Mouse (Mus musculus): ENCODE data around the gene 1700016D06Rik.
"Not testable (repeated sequence)": the region's sequence is repeated elsewhere in the genome, so short reads cannot be mapped to it uniquely, and the experiment has no call there.

Gene 1700016D06Rik

DNA sequence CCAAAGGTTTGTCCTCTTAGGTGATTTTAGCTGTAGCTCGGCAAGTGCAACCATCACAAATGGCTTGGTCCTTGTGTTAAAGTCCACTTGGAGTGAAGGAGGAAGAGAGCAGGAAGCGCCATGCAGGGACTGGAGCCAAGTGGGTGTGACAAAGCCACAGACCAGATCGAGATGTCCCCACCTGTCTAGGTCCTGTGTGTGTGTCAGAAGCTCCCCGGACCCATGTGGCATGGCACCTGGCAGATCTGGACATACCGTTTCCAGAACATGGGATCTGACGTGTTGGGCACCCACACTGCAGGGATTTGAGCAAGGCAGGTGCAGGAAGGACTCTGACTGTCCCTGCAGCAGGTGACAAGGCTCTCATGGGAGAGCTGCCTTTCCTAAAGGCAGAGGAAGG is 565 bp upstream of the 1700016D06Rik start:
- DNase-seq, result peak; percentile 27 to 57

DNA sequence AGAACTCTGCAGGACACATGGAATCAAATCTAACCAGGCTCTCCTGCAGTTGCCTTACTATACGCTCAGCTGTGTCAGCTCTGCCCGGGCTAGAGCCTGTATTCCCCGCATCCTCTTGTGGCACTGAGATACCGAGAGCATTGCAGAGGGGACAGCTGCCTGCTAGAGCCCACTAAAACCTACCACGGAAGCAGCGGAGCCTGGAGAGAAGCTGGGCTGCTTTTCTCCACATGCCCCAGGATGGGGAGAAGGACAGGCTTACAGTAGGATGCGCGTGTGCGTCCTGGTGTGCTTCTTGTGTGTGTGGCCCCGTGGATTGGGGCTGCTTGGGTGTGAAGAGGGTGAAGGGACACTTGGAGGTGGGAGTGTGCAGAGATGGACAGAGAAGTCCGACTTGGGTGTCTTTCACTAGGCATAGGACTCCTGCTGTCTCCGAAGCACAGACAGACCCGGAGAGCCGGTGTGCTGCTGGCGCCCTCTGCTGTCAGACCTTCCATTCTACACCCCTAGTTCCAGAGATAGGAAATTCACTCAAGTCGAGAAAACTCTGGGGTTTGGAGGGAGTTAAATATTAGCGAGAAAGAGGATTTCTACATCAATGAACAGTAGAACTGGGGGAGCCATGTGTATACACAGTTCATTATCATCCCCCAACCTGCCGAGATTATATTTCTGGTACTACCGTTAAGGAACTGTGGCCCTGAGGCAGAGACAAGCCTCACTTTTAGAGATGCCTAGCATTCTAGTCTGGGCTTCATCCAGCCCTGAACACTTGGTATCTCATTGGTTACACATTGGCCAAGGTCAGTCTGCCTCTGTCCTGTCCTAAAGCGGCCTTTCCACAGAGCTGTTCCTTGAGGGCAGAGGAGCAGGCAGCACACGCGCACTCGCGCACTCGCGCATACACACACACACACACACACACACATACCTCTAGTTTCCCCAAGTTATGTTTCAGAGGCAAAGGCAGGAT is 517 bp downstream of the 1700016D06Rik start:
- DNase-seq, result peak; percentile 79 to 90

DNA sequence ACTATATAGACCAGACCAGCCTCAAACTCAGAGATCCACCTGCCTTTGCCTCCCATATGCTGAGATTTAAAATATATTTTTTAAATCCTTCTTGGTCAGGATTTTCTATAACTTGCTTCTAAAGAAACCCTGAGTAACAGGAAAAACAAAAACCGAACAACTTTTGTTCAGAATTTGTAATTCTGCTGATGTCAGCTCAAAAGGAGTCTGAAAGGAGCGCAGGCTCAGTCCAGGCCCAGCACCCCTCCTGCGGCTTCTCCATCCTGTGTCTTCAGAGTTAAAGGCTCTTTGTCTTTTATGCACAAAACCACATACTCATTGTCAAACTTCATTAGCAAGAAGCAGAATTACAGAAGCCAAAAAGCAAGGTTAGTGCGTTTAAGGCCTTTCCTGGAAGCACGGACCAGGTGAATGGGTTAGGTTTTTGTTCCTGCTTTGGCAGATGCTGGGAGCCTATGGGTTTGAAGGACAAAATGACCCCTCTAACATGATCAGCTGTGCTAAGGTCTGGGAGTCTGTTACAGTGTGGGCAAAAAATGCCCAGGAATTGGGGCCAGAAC is 1.3 kb downstream of the 1700016D06Rik start:
- no peak for DNase-seq

DNA sequence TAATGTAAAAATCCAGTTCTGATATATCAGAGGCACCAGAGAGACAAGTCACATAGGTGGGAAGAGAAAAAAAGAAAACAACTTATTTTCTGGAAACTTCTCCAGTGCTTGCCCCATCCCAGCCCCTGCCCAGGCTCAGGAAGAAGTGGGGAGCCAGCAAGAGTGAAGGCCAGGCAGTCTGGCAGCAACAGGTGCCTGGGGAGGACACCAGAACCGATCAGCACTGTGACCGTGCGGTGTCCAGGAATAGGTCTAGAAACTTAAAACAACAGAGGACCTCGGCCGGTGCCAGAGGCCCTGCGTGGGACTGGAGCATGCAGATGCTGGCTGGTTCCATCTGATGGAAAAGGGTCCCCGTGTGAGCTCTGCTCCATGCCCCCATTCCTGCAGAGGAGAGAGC is 3.4 kb downstream of the 1700016D06Rik start:
- DNase-seq, result no peak

DNA sequence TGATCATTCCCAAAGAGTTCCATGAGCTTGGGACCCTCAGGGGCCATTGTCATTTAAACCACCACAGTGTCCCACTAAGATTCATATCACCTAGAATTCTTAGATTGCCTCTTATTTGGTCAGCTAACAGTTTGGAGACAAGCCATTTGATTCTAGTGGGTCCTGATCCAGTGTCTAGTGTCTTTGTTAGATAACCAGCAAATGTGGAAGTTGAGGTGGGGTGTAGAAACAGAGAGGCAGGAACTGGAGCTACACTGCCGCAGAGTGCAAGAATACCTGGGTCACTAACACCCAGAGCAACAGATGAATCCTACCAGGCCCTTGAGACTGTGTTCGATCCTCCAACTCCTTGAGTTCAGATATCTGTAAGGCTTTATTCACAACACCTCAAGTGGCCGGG is 4.7 kb downstream of the 1700016D06Rik start:
- no peak for DNase-seq

DNA sequence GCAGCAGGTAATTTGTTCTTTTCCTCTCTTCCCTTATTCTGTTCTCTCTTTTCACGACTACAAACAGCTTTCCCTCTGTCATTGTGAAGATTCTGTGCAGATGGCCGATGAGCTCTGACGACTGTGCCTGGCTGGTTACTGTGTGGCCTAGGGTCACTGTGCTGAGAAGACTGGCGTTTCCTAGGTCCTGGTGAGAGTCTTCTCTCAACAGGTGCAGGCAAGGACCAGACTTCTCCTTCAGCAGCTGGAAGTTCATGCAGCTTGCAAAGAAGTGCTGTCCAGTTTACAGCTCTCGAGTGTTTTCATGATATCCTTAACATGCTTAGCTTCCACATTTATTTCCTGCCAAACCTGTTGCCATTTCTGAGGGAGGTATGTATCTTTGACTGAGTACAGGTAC is 6.9 kb downstream of the 1700016D06Rik start:
- no peak for DNase-seq

DNA sequence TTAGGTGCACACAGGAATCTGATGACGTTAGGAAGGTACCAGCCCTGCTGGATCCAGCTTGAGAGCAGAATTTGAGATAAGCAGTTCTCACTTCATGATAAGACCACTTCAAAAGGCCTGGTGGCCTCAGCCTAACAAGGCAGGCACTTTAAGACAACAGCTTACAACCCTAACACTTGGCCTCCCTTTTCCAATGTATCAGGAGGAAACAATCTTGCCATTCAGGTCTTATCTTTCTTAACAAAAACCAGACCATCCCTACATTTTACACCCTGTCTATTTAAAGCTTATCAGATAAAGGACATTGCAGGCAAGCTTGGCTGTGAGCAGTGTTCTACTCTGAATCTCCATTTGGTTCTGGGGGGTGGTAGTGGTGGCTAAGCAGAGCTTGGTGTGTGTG is 8.4 kb downstream of the 1700016D06Rik start:
- no peak for DNase-seq

DNA sequence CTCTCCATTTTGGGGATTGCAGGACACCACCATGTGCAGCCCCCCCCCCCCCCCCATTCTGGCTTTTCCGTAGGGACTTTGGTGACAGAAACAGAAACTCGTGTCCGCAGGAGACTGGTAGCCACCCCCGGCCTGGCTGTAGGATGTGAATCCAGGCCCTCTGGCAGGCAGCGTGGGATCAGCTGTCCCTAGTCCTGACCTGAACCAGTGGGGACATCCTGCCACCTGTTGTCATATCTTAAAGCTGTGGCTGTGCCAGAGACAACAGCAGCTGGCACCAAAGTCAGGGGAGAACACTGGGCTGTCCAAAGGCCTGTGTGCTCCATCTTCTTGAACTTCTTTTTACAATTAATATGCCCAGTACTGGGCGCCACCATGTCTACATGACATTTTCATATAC is 9.1 kb downstream of the 1700016D06Rik start:
- DNase-seq, result no peak

DNA sequence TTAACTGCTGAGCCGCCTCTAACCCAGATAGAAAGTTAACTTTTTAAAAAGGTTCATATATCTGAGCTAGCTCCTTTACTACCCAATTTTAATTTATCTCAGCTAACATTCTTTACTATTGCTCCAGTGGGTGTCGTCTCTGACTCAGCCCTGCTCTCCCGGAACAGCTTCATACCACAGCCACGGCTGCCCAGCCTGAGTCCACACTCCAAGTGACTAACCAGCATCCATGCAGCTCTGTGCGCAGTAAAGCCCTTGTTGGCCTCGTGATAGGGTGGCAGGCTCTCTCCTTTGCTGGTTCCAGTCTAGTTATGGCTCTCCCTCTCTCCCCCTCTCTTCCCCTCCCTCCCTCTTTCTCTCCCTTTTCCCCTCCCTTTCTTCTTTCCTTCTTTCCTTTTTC is 9.6 kb downstream of the 1700016D06Rik start:
- DNase-seq, result no peak

DNA sequence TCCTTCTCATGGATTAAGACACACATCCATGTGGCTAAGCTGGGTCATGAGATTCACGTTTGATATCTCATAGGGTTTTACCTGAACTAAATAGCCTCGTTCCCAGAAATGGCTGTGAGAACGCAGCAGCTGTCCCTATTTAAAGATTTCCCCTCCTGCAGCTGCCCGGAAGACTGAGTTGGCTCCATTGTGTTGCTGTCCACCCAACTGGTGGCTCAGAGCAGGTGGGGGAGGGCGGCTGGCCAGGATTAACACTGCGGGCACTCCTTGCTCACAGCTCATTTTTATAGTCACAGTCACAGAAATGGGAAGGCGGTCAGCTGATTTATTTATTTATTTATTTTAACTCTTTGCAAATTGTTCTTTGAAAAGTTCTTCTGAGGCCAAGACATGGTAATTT is 10.9 kb downstream of the 1700016D06Rik start:
- no peak for DNase-seq

DNA sequence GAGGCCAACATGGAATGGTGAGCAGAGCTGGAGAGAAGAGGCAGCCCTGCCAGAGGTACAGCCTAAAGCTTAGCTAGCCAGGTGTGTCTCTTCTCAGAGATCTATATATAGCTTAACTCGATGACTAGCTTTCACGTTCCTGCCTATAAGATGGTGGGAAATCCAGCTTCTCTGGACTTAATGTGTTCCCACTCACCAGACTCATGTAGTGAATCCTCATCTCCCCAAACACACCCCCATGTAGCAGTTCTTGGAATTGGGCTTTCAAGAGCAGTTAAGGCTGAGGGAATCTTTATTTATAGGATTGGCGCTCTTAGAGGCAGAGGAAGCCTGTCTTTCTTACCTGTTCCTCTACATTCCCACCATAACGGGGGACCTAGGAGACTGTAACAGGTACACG is 13.6 kb downstream of the 1700016D06Rik start:
- DNase-seq, result no peak

DNA sequence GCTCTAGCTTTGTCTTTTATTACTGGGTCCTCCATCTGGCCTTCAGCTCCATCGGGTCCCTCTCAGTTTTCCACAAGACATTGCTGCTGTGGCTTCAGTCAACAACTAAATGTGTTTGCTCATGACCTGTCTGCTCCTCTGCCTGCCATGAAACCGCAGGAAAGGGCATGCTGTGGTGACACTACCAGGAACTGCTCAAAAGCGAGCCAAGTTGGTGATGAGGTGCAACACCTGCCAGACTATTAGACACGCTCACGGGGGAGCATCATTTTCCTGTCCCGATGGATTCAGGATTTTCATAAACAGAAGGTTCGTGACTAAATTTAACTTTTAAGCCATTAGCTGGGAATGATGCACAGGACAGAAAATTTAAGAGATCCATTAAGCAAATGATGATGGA is 16.3 kb downstream of the 1700016D06Rik start:
- no peak for DNase-seq

DNA sequence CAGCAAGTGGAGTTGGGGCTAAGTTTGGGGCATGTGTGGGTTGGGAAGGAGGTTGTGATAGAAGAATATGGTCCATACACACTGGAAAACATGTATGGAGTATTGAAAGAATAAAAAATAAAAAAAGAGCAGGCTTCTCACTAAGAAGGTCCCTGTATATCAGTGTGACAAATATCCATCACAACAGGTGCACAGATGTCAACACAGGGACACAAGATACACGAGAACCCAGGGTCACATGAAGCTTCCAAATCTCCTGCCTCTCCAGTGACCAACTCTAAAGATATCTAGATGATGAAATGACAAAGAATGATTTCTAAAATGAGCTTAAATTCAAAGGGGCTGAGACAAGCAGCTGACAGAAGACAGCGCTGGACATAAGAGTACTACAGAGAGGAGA is 32.6 kb downstream of the 1700016D06Rik start:
- DNase-seq, result no peak

DNA sequence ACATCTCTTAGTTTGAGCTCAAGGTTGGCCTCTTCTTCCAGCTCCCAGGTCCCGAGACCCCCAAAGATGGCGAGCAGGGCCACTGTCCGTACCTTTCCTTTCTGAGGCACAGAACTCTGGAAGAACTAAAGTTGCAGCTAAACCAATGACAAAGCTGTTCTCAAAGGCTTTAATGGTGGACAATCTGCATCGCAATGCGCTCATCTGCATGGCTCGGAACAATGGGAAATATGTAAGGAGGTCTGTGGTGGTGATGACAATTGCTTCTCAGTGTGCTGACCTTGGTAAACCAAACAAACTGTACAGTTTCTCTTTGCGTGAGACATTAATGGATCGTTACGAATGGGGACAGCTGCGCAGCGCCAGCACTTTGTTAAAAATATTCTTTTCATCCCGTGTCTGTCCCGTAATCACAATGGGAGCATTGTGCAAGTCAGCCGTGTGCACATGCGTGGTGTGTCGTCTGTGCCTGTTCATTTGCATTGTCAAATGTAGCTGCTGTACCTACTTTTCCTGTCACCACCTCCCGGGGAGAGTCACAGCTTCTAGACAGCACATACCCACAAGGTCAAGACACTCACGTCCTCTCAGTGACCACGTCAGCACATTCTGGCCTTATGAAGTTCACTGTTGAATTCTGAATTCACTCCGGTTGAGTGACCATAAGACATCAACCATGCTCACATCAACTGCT is 34.7 kb downstream of the 1700016D06Rik start:
- not testable (repeated sequence) for DNase-seq

DNA sequence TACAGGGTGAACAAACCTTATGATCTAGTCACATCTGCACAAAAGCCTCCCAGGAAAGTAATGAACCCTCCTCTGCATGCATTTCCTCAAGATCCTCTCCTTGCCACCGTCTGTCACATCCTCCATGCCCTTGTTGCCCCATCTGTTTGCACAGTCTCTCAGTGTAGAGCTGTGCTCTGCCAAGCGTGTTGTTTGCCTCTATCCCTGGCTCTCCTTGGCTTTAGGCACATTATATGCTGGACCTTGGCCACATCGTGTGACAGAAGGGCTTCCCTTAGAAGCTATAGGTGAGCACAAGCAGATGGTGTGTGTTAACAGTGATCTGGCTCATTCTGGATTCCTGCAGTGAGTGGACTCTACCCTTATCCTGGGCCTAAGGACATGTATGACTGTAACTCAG is 38.9 kb downstream of the 1700016D06Rik start:
- no peak for DNase-seq

DNA sequence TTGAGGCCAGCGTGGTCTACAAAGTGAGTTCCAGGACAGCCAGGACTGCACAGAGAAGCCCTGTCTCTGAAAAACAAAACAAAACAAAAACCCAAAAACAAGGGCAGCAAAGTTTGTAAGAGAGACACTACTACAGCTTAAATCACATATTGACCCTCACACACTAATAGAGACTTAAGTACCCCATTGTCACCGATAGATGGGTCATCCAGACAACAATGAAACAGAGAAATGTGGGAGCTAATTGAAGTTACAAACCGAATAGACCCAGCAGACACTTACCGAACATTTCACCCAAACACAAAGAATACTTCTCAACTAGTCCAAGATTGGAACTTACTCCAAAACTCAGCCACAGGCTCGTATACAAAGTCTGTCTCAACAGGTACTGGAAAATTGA is 50.8 kb downstream of the 1700016D06Rik start:
- no peak for DNase-seq

DNA sequence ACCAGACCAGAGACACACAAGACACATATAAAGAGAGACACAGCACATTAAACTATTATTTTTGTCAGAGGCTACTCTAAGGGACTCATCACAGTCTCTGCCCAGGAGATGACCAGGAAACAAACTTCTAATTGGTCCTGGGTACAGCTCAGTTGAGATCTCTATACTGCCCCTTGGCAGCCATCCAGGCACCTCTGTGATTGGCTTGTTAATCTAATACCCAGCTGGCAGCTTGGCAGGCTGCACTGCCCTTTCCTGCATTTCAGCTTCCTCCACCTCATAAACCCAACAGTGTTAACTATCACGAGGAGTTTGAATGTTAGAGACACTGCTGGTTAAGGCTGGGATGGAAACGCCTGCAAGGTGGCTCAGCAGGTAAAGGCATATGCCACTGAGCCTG is 57.7 kb downstream of the 1700016D06Rik start:
- DNase-seq, result peak in 1 of 2 experiments; percentile 30

DNA sequence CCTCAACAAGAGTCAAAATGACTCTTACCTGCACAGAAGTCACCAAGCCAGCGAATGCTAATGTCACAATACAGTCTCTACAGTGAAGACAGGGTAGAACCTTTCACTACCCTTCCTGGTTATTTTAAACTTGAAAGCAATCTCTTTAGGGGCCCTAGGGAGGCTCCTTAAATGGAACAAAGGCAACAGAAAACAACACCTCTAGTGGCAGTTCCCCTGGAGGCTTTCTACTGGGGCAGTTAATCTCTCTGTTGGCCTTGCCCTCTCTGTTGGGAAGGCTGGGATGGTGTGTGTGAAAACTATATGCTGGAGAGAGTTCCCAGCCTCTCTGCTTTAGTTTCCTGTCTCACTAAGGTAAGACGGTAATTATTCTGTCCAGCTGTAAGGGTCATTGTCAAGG is 60.3 kb downstream of the 1700016D06Rik start:
- no peak for DNase-seq

DNA sequence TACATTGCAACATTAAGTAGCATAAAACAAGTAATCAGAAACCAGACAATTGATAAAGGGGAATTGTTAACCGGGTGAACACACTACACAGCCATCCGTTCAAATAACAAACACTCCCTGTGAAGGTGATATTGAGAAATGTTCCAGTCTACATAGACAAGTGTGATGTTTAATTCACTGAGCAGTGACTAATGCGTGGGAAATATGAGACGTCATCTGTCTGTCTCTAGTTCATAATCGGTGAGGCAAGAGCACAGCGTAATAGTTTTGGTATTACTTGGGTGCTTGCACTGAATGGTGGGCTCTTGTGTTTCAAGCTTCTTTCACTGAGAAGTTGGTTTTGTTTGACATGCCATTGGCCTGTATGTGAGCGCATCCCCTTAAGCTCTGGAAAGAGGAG is 63.3 kb downstream of the 1700016D06Rik start:
- no peak for DNase-seq

DNA sequence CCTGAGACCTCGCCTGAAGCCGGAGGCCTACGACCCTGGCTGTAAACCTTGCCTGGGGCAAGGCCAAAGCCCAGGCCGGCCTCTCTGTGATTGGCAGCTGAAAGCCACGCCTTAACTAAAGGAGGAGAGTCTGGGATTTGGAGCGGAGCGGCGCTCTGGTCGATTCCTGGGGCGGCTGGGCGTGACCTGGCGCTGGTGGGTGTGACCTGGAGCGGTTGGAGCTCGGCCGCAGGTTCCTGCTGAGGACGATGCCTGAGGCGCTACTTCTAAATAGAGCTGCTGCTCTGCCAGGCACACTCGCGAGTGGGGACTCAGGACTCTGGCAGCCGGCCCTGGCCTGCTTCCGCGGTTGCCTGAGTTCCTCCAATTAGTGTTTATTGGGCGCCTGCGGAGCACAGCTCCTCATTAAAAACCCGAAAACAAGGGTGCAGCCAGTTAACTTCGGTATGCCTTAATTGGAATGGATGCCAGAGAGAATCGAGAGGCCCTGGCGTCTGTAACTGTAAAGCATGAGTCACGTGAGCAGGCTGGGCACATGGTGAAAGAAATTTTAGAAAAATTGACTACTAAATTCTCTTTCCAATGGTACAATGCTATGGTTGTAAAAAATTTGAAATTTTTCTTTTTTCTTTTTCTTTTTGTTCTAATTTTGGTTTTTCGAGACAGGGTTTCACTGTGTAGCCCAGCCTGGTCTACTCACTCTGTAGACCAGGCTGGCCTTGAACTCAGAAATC is 64.4 kb downstream of the 1700016D06Rik start:
- peak; percentile 94 to 95 for DNase-seq

DNA sequence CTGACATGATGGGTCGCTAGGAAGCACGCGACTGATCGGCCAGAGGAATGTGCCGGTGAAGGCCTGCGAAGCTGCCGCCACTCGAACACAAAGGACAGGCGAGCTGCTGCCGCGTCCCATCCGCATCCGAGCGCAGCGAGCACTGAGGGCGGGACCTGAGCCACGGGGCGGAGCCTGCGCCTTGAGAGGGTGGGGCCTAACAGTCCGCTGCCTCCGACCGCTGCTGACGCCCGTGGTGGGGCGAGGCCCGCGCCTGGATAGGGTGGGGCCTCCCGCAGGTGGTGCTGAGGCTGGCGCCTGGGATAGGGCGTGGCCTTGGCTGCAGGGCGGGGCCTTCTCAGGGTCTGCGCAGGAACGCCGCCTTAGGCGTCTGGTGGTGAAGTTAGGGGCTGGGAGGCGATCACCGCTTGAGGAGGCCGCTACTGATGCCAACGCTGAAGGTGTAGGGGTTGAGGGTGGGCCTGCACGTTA is 65.2 kb downstream of the 1700016D06Rik start, which contains the start of gene Ankrd10:
Ankrd10 (minus strand) TSS at position 147 of the 471 bp plus-strand sequence.
- peak; percentile 98 for DNase-seq

DNA sequence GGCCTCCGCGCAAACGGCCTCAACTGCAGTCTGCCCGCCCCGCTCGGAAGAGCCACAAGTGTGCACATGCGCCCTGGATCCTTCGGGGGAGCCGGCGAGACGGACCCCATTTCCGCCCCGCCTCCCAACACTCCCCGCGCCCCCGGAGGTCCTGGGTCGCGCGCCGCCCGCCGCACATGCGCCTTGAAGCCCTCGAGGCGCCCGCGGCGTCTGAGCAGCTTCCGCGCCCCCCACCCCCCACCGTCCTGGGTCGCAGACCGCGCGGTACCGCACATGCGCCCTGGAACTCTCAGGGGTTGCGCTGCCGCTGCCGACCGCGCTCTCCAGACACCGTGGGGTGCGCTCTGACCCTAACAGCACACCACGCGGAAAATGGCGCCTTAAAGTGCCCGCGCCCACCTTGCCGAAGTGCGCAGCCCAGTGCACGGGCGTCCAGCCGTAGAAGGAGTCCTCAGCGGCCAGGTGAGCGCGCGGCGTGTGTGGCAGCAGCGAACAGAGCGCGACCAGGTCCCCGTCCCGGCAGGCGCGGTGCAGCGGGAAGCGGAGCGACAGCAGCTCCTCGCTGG is 65.8 kb downstream of the 1700016D06Rik start:
- peak; percentile 88 to 92 for DNase-seq

Data from kidney, postnatal 36 days (tissue).